Mouse (Mus musculus): ENCODE measurements around the gene Clcf1. TPM values are rescaled to one million over a fixed set of nuclear protein-coding genes. Genes with fewer than 3 reads are reported as not detected.
"Not testable (repeated sequence)": the region's sequence is repeated elsewhere in the genome, so short reads cannot be mapped to it uniquely, and the experiment has no call there.

Gene Clcf1
- polyA plus RNA-seq, 1 experiment from 2014 or later = 0.96 TPM

GRCm38 (mm10) chr19:4232651-4233050 is 18.6 kb downstream of the Clcf1 start:
- H3K9me3 ChIP-seq (replicated peaks) = no peaks in the 10 kb centered on the region
- H3K27ac ChIP-seq = peak overlapping the region; percentile 87; the same call in 1 of the 2 replicates
- 0 out of 2 replicates have a peak, but pooled peaks cover 3% of the 10 kb centered on the region for H3K27me3 ChIP-seq
- H3K4me3 ChIP-seq = peak overlapping the region; percentile 61; the same call in 1 of the 2 replicates
- 86% methylated on average over 7 of the region's 7 CpGs for WGBS
- H3K4me1 ChIP-seq (replicated peaks) = peaks cover 16% of the 10 kb centered on the region
- H3K9ac ChIP-seq = peak overlapping the region; percentile 67; the same call in 1 of the 2 replicates
- no peaks in the 10 kb centered on the region for H3K36me3 ChIP-seq
- ATAC-seq (replicated peaks; ENCODE audit: insufficient number of reproducible peaks, insufficient read depth, low FRiP score, low read depth) = no peak
- H3K4me2 ChIP-seq = peak overlapping the region; percentile 85

GRCm38 (mm10) chr19:4234548-4234947 is 20.5 kb downstream of the Clcf1 start:
- H3K27me3 ChIP-seq = 0 out of 2 replicates have a peak, but pooled peaks cover 3% of the 10 kb centered on the region
- no peak overlapping the region for H3K4me3 ChIP-seq
- no peaks in the 10 kb centered on the region for H3K36me3 ChIP-seq
- H3K4me1 ChIP-seq (replicated peaks) = peaks cover 16% of the 10 kb centered on the region
- no peak overlapping the region for H3K4me2 ChIP-seq
- WGBS = 63% methylated on average over 4 of the region's 4 CpGs
- no peaks in the 10 kb centered on the region for H3K9me3 ChIP-seq (replicated peaks)
- no peak overlapping the region for H3K27ac ChIP-seq
- ATAC-seq (replicated peaks; ENCODE audit: insufficient number of reproducible peaks, insufficient read depth, low FRiP score, low read depth) = no peak
- no peak overlapping the region for H3K9ac ChIP-seq

GRCm38 (mm10) chr19:4240247-4240668 is 26.2 kb downstream of the Clcf1 start:
- no peak overlapping the region for H3K27ac ChIP-seq
- no peak overlapping the region for H3K4me3 ChIP-seq
- H3K36me3 ChIP-seq = no peaks in the 10 kb centered on the region
- ATAC-seq (replicated peaks; ENCODE audit: insufficient number of reproducible peaks, insufficient read depth, low FRiP score, low read depth) = no peak
- no peaks in the 10 kb centered on the region for H3K9me3 ChIP-seq (replicated peaks)
- H3K4me1 ChIP-seq (replicated peaks) = no peaks in the 10 kb centered on the region
- WGBS = 64% methylated on average over 8 of the region's 8 CpGs
- no peaks in the 10 kb centered on the region for H3K27me3 ChIP-seq
- no peak overlapping the region for H3K9ac ChIP-seq
- H3K4me2 ChIP-seq = no peak overlapping the region

- Histone ChIP-seq H3K9ac (no peak overlapping the region), H3K9me3 (replicated peaks) (no peaks in the 10 kb centered on the region), H3K36me3 (no peaks in the 10 kb centered on the region), H3K27me3 (no peaks in the 10 kb centered on the region), H3K4me3 (no peak overlapping the region), H3K27ac (no peak overlapping the region), H3K4me1 (replicated peaks) (no peaks in the 10 kb centered on the region), H3K4me2 (no peak overlapping the region)
- no peak for ATAC-seq (replicated peaks; ENCODE audit: insufficient number of reproducible peaks, insufficient read depth, low FRiP score, low read depth)
- 66% methylated on average over 3 of the region's 3 CpGs for WGBS
Measured at GRCm38 (mm10) chr19:4242416-4242815, 28.4 kb downstream of the Clcf1 start.

- no peak overlapping the region for H3K27ac ChIP-seq
- 80% methylated on average over 6 of the region's 6 CpGs for WGBS
- H3K4me1 ChIP-seq (replicated peaks) = no peaks in the 10 kb centered on the region
Measured at GRCm38 (mm10) chr19:4244775-4245174, 30.7 kb downstream of the Clcf1 start.

GRCm38 (mm10) chr19:4247010-4247409 is 33.0 kb downstream of the Clcf1 start:
- Histone ChIP-seq H3K9me3 (replicated peaks) (no peaks in the 10 kb centered on the region), H3K36me3 (no peaks in the 10 kb centered on the region), H3K27me3 (0 out of 2 replicates have a peak, but pooled peaks cover 4% of the 10 kb centered on the region), H3K4me3 (no peak overlapping the region), H3K4me1 (replicated peaks) (no peaks in the 10 kb centered on the region), H3K27ac (no peak overlapping the region), H3K9ac (no peak overlapping the region), H3K4me2 (no peak overlapping the region)
- 50% methylated on average over 1 of the region's 1 CpGs for WGBS
- ATAC-seq (replicated peaks; ENCODE audit: insufficient number of reproducible peaks, insufficient read depth, low FRiP score, low read depth) = no peak

More at GRCm38 (mm10) chr19:4244775-4245174, 30.7 kb downstream of the Clcf1 start:
- Histone ChIP-seq H3K36me3 (no peaks in the 10 kb centered on the region), H3K27me3 (0 out of 2 replicates have a peak, but pooled peaks cover 4% of the 10 kb centered on the region), H3K9ac (no peak overlapping the region), H3K4me2 (no peak overlapping the region), H3K4me3 (no peak overlapping the region), H3K9me3 (replicated peaks) (no peaks in the 10 kb centered on the region)
- ATAC-seq (replicated peaks; ENCODE audit: insufficient number of reproducible peaks, insufficient read depth, low FRiP score, low read depth) = no peak

- H3K4me1 ChIP-seq (replicated peaks); H3K9me3 ChIP-seq (replicated peaks); ATAC-seq (replicated peaks; ENCODE audit: insufficient number of reproducible peaks, insufficient read depth, low FRiP score, low read depth); H3K27me3 ChIP-seq; H3K27ac ChIP-seq; H3K36me3 ChIP-seq; H3K4me2 ChIP-seq; H3K9ac ChIP-seq; H3K4me3 ChIP-seq: not testable (repeated sequence)
- 70% methylated on average over 1 of the region's 1 CpGs for WGBS
Measured at GRCm38 (mm10) chr19:4248683-4249082, 34.6 kb downstream of the Clcf1 start.

GRCm38 (mm10) chr19:4254230-4254629 is 40.2 kb downstream of the Clcf1 start:
- WGBS = 79% methylated on average over 7 of the region's 7 CpGs
- Histone ChIP-seq H3K4me2 (no peak overlapping the region), H3K9ac (no peak overlapping the region), H3K27ac (no peak overlapping the region), H3K9me3 (replicated peaks) (no peaks in the 10 kb centered on the region), H3K27me3 (no peaks in the 10 kb centered on the region), H3K36me3 (no peaks in the 10 kb centered on the region), H3K4me3 (no peak overlapping the region), H3K4me1 (replicated peaks) (peaks cover 9% of the 10 kb centered on the region)
- ATAC-seq (replicated peaks; ENCODE audit: insufficient number of reproducible peaks, insufficient read depth, low FRiP score, low read depth) = no peak

GRCm38 (mm10) chr19:4255583-4256162 is 41.6 kb downstream of the Clcf1 start:
- Histone ChIP-seq H3K9me3 (replicated peaks) (no peaks in the 10 kb centered on the region), H3K27me3 (no peaks in the 10 kb centered on the region), H3K27ac (no peak overlapping the region), H3K9ac (no peak overlapping the region), H3K36me3 (no peaks in the 10 kb centered on the region), H3K4me3 (no peak overlapping the region), H3K4me2 (no peak overlapping the region), H3K4me1 (replicated peaks) (peaks cover 11% of the 10 kb centered on the region)
- WGBS = 75% methylated on average over 11 of the region's 11 CpGs
- ATAC-seq (replicated peaks; ENCODE audit: insufficient number of reproducible peaks, insufficient read depth, low FRiP score, low read depth) = no peak

GRCm38 (mm10) chr19:4257216-4257896 is 43.3 kb downstream of the Clcf1 start:
- Histone ChIP-seq H3K4me3 (peak overlapping the region; percentile 71), H3K27me3 (no peaks in the 10 kb centered on the region), H3K4me2 (peak overlapping the region; percentile 89), H3K4me1 (replicated peaks) (peaks cover 11% of the 10 kb centered on the region), H3K9ac (peak overlapping the region; percentile 61), H3K9me3 (replicated peaks) (no peaks in the 10 kb centered on the region), H3K27ac (no peak overlapping the region), H3K36me3 (no peaks in the 10 kb centered on the region)
- ATAC-seq (replicated peaks; ENCODE audit: insufficient number of reproducible peaks, insufficient read depth, low FRiP score, low read depth) = peak; percentile 90
- WGBS = under 1% methylated on average over 41 of the region's 41 CpGs

GRCm38 (mm10) chr19:4257897-4258252 is 43.8 kb downstream of the Clcf1 start:
- Histone ChIP-seq H3K4me3 (peak overlapping the region; percentile 71), H3K36me3 (no peaks in the 10 kb centered on the region), H3K4me2 (peak overlapping the region; percentile 89), H3K27me3 (no peaks in the 10 kb centered on the region), H3K27ac (no peak overlapping the region), H3K9me3 (replicated peaks) (no peaks in the 10 kb centered on the region), H3K9ac (peak overlapping the region; percentile 61), H3K4me1 (replicated peaks) (peaks cover 11% of the 10 kb centered on the region)
- no peak for ATAC-seq (replicated peaks; ENCODE audit: insufficient number of reproducible peaks, insufficient read depth, low FRiP score, low read depth)
- 21% methylated on average over 12 of the region's 12 CpGs for WGBS

Measured in heart, embryonic 15.5 days (tissue).